Mouse (Mus musculus) midbrain, embryonic 14.5 days (tissue): ENCODE results near the gene Gfer. TPM values are rescaled to one million over a fixed set of nuclear protein-coding genes. Genes with fewer than 3 reads are reported as not detected.
"Not testable (repeated sequence)": the region's sequence is repeated elsewhere in the genome, so short reads cannot be mapped to it uniquely, and the experiment has no call there.

ENCODE experiments used
- ATAC-seq: fragments of 200-750 bp; cut with Nextera tagmentation; 2 replicates; pipeline ENCODE4 v1.8.0; 2017; ENCODE audit warnings: moderate number of reproducible peaks, moderate library complexity; ENCODE audit not compliant: low FRiP score, low TSS enrichment
- DNase-seq: peaks from one replicate; pipeline ENCODE4 v3.0.0-alpha.2; 2015
- H3K27ac ChIP-seq: fragments of 300-500 bp; sonication (generic); replicated peaks from 2 replicates; pipeline ENCODE4 v1.5.1; 2014; ENCODE audit warnings: mild to moderate bottlenecking, low read depth, low read length, moderate library complexity
- H3K27me3 ChIP-seq: fragments of 300-500 bp; sonication (generic); 2 replicates; pipeline ENCODE4 v1.6.1; 2014; ENCODE audit warnings: low read length, control low read depth, mixed read lengths; ENCODE audit not compliant: control insufficient read depth, insufficient read depth
- H3K36me3 ChIP-seq: fragments of 300-500 bp; sonication (generic); 2 replicates; pipeline ENCODE4 v1.6.1; 2014; ENCODE audit warnings: low read length, control low read depth; ENCODE audit not compliant: control insufficient read depth, insufficient read depth
- H3K4me1 ChIP-seq: fragments of 300-500 bp; sonication (generic); 2 replicates; pipeline ENCODE4 v1.6.1; 2014; ENCODE audit warnings: mild to moderate bottlenecking, antibody characterized with exemption, low read length, control low read depth; ENCODE audit not compliant: control insufficient read depth, insufficient read depth
- H3K4me2 ChIP-seq: fragments of 300-500 bp; sonication (generic); 2 replicates; pipeline ENCODE4 v1.6.1; 2014; ENCODE audit warnings: mild to moderate bottlenecking, low read length, moderate library complexity
- H3K4me3 ChIP-seq: fragments of 300-500 bp; sonication (generic); replicated peaks from 2 replicates; pipeline ENCODE4 v1.5.1; 2014; ENCODE audit warnings: low read depth, low read length
- H3K9ac ChIP-seq: fragments of 300-500 bp; sonication (generic); replicated peaks from 2 replicates; pipeline ENCODE4 v1.6.1; 2014; ENCODE audit warnings: mild to moderate bottlenecking, low read length, moderate library complexity
- H3K9me3 ChIP-seq: fragments of 300-500 bp; sonication (generic); 2 replicates; pipeline ENCODE4 v1.6.1; 2016; ENCODE audit warnings: low read length, control low read depth, mixed read lengths; ENCODE audit not compliant: control insufficient read depth
- WGBS: fragments of 180-500 bp; shearing (Covaris S2); extraction: QIAGEN DNeasy Blood & Tissue Kit; methylation state at CpG from one replicate; pipeline ENCODE4 v1.1.7; 2014; 5-methylcytosine and 5-hydroxymethylcytosine counted together
- polyA plus RNA-seq: library from polyadenylated mRNA; unstranded; fragments of >200 nt; fragmentation: Nextera tagmentation; extraction: Ambion mirVana; gene quantifications from 2 replicates; pipeline ENCODE4 v1.2.1, GENCODE M21; 2014

Gfer gene
- polyA plus RNA-seq, 1 experiment from 2014 or later: 35.9 TPM

- peak; percentile 98 for DNase-seq
- peak within 1 kb of the TSS; percentile 90 for H3K4me2 ChIP-seq
- H3K4me1 ChIP-seq: peaks cover 19% of the 10 kb centered on the region
- no peaks in the 10 kb centered on the region for H3K9me3 ChIP-seq
- no peaks in the 10 kb centered on the region for H3K36me3 ChIP-seq
- under 1% methylated on average over 77 of the region's 80 CpGs for WGBS
- peak within 1 kb of the TSS; percentile 89 for H3K27ac ChIP-seq
- H3K4me3 ChIP-seq: peak within 1 kb of the TSS; percentile 99
- no peaks in the 10 kb centered on the region for H3K27me3 ChIP-seq
- ATAC-seq: peak; percentile 98
- H3K9ac ChIP-seq: peak within 1 kb of the TSS; percentile 97
Observed at GRCm38 (mm10) chr17:24669545-24670245, 26.3 kb downstream of the Gfer start, which contains the start of gene Zfp598. Gene Zfp598, plus strand, starts transcription at chr17:24669687.

- 8% methylated on average over 15 of the region's 15 CpGs for WGBS
- H3K9me3 ChIP-seq, ATAC-seq, H3K36me3 ChIP-seq, DNase-seq, H3K27me3 ChIP-seq: not testable (repeated sequence)
- peak overlapping the region; percentile 90 for H3K4me2 ChIP-seq
- H3K4me3 ChIP-seq: peak overlapping the region; percentile 99
- peaks cover 19% of the 10 kb centered on the region for H3K4me1 ChIP-seq
- peak overlapping the region; percentile 97; the same call in 1 of the 2 replicates for H3K9ac ChIP-seq
- H3K27ac ChIP-seq: peak overlapping the region; percentile 89
Observed at GRCm38 (mm10) chr17:24669214-24669544, 26.8 kb downstream of the Gfer start.

- Histone ChIP-seq H3K27me3 (no peaks in the 10 kb centered on the region), H3K4me3 (no peak overlapping the region), H3K4me1 (peaks cover 19% of the 10 kb centered on the region), H3K4me2 (no peak overlapping the region), H3K9ac (no peak overlapping the region), H3K27ac (no peak overlapping the region), H3K36me3 (no peaks in the 10 kb centered on the region), H3K9me3 (no peaks in the 10 kb centered on the region)
- 32% methylated on average over 6 of the region's 6 CpGs for WGBS
- DNase-seq (peak; percentile 78), ATAC-seq (no peak)
Observed at GRCm38 (mm10) chr17:24667416-24667815, 28.5 kb downstream of the Gfer start.

GRCm38 (mm10) chr17:24667011-24667410 lies 28.9 kb downstream of the Gfer start:
- not testable (repeated sequence) for H3K27ac ChIP-seq, H3K9me3 ChIP-seq, H3K36me3 ChIP-seq, ATAC-seq, H3K4me3 ChIP-seq, H3K4me2 ChIP-seq, H3K9ac ChIP-seq, DNase-seq, H3K27me3 ChIP-seq
- 68% methylated on average over 7 of the region's 7 CpGs for WGBS
- H3K4me1 ChIP-seq: peaks cover 19% of the 10 kb centered on the region

GRCm38 (mm10) chr17:24658017-24658758 lies 37.8 kb downstream of the Gfer start, which contains the start of gene Npw:
Gene Npw, minus strand, starts transcription at chr17:24658457.
- Histone ChIP-seq H3K9ac (peak within 1 kb of the TSS; percentile 40; the same call in 1 of the 2 replicates), H3K27me3 (peaks cover 37% of the 10 kb centered on the region), H3K4me2 (peak within 1 kb of the TSS; percentile 52), H3K27ac (no peak within 1 kb of the TSS), H3K4me1 (0 out of 2 replicates have a peak, but pooled peaks cover 5% of the 10 kb centered on the region), H3K9me3 (no peaks in the 10 kb centered on the region), H3K36me3 (no peaks in the 10 kb centered on the region), H3K4me3 (peak within 1 kb of the TSS; percentile 30)
- 1% methylated on average over 47 of the region's 47 CpGs for WGBS
- DNase-seq (peak; percentile 38), ATAC-seq (no peak)

- H3K4me2 ChIP-seq: no peak overlapping the region
- H3K36me3 ChIP-seq: no peaks in the 10 kb centered on the region
- WGBS: 79% methylated on average over 4 of the region's 4 CpGs
- 0 out of 2 replicates have a peak, but pooled peaks cover 7% of the 10 kb centered on the region for H3K4me1 ChIP-seq
- no peak for ATAC-seq
- H3K27me3 ChIP-seq: peaks cover 43% of the 10 kb centered on the region
- no peaks in the 10 kb centered on the region for H3K9me3 ChIP-seq
- H3K27ac ChIP-seq: no peak overlapping the region
- H3K4me3 ChIP-seq: no peak overlapping the region
- DNase-seq: no peak
- H3K9ac ChIP-seq: no peak overlapping the region
Observed at GRCm38 (mm10) chr17:24654969-24655368, 41.0 kb downstream of the Gfer start.

GRCm38 (mm10) chr17:24653967-24654710 lies 41.8 kb downstream of the Gfer start:
- peaks cover 35% of the 10 kb centered on the region for H3K27me3 ChIP-seq
- WGBS: 6% methylated on average over 19 of the region's 19 CpGs
- no peak; the same call in 1 of the 2 replicates for ATAC-seq

GRCm38 (mm10) chr17:24651835-24652234 lies 44.1 kb downstream of the Gfer start:
- Histone ChIP-seq H3K9me3 (no peaks in the 10 kb centered on the region), H3K4me1 (peaks cover 7% of the 10 kb centered on the region; the same call in 1 of the 2 replicates), H3K27me3 (peaks cover 12% of the 10 kb centered on the region; the same call in 1 of the 2 replicates), H3K36me3 (no peaks in the 10 kb centered on the region), H3K4me2 (no peak overlapping the region), H3K4me3 (no peak overlapping the region), H3K27ac (no peak overlapping the region), H3K9ac (no peak overlapping the region)
- DNase-seq: no peak
- WGBS: 74% methylated on average over 3 of the region's 3 CpGs
- ATAC-seq: no peak

More at GRCm38 (mm10) chr17:24653967-24654710, 41.8 kb downstream of the Gfer start:
- H3K4me2 ChIP-seq: peak overlapping the region; percentile 48
- DNase-seq: peak; percentile 89
- peaks cover 11% of the 10 kb centered on the region; the same call in 1 of the 2 replicates for H3K4me1 ChIP-seq
- no peaks in the 10 kb centered on the region for H3K9me3 ChIP-seq
- H3K27ac ChIP-seq: no peak overlapping the region
- H3K9ac ChIP-seq: peak overlapping the region; percentile 23; the same call in 1 of the 2 replicates
- peak overlapping the region; percentile 17; the same call in 1 of the 2 replicates for H3K4me3 ChIP-seq
- H3K36me3 ChIP-seq: no peaks in the 10 kb centered on the region
